Mouse (Mus musculus) neutrophil, adult 5-6 weeks (primary cell): Measurements from ENCODE around the gene Ranbp2. TPM values are rescaled to one million over a fixed set of nuclear protein-coding genes. Genes with fewer than 3 reads are reported as not detected.
A peak's percentile ranks its signal among the peaks of the same experiment; 100 is the strongest.

Experiments
- ATAC-seq: fragments of 151-379, 151-347 bp; 2 replicates; pipeline ENCODE4 v1.8.0; 2017; ENCODE audit warnings: mild to moderate bottlenecking, moderate TSS enrichment; ENCODE audit not compliant: insufficient number of reproducible peaks, poor library complexity, low FRiP score, severe bottlenecking; ENCODE audit errors: extremely low read depth
- total RNA-seq: library from RNA; stranded (forward); fragments of 200-1000 nt; gene quantifications from 2 replicates; pipeline ENCODE4 v1.2.3, GENCODE M21; 2017

The Ranbp2 gene
- 136 and 148 TPM in 2 replicates for total RNA-seq

GRCm38 (mm10) chr10:58446384-58447279, at the start of gene Ranbp2:
TSS of gene Ranbp2 (plus strand) at chr10:58446920.
- ATAC-seq: peak; percentile 83

GRCm38 (mm10) chr10:58398941-58399340, 47.8 kb upstream of the Ranbp2 start:
- ATAC-seq: no peak

- ATAC-seq: no peak
Observed at GRCm38 (mm10) chr10:58401838-58402237, 44.9 kb upstream of the Ranbp2 start.

GRCm38 (mm10) chr10:58404639-58405038, 42.1 kb upstream of the Ranbp2 start:
- no peak for ATAC-seq

GRCm38 (mm10) chr10:58405285-58405948, 41.3 kb upstream of the Ranbp2 start:
- ATAC-seq: no peak

GRCm38 (mm10) chr10:58405949-58406305, 40.8 kb upstream of the Ranbp2 start:
- no peak for ATAC-seq

- no peak for ATAC-seq
Observed at GRCm38 (mm10) chr10:58412331-58412730, 34.4 kb upstream of the Ranbp2 start.

DNA sequence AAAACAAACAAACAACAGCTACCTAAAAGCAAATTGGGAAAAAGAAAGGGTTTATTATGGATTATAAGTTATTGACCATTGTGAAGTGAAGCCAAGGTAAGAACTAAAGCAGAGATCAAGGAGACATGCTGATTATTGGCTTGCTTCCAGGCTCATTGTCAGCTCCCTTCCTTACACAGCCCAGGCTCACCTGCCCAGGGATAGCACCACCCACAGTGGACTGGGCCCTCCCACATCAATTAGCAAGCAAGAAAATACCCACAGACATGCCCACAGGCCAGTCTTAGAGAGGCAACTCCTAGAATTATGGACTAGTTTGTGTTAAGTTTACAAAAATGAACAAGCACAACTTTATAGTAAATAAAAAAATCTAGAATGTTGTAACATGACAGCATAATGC, 33.9 kb upstream of the Ranbp2 start:
- no peak for ATAC-seq

GRCm38 (mm10) chr10:58416702-58417101, 30.0 kb upstream of the Ranbp2 start:
- ATAC-seq: no peak

DNA sequence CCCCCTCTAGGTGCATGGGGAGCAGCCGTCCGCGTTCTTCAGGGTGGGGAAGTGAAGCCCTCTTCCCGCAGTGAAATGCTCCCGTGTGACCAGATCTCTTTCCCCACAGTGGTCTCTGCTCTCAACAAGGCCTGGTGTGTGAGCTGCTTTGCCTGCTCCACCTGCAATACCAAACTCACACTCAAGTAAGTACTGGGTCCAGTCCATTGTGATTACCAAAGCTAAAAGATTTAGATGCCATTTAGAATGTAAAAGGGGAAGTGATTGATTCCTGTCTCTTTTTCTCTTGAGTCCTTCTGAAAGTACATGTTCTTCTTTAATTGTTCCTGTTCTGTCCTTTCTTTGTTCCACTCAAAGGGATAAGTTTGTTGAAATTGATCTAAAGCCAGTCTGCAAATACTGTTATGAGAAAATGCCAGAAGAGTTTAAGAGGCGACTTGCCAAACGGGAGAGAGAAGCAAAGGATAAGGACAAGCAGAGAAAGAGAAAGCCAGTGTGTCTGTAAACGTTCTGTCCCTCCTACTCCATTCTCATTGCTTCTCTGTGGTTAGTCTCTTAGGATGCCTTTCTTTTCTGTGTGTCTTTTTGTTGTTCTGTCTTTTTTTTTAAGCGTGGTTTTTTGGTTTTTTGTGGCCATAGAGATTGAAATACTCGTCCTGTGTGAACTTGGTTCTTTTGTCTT, 28.3 kb upstream of the Ranbp2 start:
- ATAC-seq: no peak

DNA sequence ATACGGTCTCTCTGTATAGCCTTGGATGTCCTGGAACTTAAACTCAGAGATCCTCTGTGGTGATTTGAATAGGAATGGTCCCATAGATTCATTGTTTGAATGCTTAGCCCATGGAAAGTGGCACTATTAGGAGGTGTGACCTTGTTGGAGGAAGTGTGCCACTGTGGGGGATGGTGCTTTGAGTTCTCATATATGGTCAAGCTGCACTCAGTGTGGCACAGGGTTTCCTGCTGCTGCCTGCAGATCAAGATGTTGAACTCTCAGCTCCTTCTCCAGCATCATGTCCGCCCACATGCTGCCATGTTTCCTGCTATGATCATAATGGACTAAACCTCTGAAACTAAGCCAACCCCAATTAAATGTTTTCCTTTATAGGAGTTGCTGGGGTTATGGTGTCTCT, 18.8 kb upstream of the Ranbp2 start:
- no peak for ATAC-seq

DNA sequence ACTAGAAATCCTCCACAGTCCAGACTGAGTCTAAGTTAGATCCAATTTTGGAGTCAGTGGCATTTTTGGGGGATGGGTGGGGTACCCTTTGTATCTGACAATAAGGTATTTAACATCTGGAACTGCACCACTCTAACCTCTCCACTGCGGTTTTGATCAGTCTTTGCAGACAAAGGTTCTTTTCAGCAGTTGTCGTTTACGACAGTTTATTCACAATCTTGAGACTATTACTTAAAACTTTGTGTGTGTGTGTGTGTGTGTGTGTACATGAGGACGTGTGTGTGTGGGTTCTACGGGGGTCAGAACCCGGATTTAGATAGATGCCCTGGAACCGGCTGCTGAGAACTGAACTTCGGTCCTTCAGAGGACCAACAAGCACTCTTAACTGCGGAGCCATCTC, 870 bp upstream of the Ranbp2 start:
- no peak for ATAC-seq

GRCm38 (mm10) chr10:58447280-58447781, 611 bp downstream of the Ranbp2 start:
- ATAC-seq: peak; percentile 23

DNA sequence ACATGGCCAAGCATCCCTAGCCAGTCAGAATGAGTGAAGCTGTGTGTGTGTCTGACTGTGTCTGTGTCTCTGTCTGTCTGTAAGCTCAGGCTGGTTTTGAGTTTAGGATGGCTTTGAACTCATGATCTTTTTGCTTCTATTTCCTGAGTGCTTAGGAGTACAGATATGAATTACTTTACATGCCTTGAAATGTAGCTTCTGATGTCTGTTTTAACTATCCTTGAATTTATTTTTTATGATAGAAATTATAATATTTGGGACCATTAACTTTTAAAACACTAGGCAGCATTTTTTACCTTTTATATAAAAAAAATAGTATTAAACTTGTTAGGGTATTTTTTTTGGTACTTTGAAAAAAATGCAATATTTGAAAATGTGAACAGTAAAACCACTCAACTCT, 4.9 kb downstream of the Ranbp2 start:
- ATAC-seq: no peak

GRCm38 (mm10) chr10:58452185-58452584, 5.5 kb downstream of the Ranbp2 start:
- no peak for ATAC-seq

DNA sequence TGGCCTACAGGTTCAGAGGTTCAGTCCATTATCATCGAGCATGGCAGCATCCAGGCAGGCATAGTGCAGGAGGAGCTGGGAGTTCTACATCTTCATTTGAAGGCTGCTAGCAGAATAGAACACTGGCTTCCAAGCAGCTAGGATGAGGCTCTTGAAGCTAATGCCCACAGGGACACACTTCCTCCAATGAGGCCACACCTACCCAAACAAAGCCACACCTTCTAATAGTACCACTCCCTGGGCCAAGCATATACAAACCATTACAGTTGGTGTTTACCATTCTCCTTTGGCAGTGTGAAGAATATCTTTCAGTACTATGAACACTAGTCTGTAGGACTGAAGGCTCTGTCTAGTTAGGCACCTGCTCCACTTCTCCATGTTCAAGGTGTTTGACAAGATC, 13.2 kb downstream of the Ranbp2 start:
- ATAC-seq: no peak

DNA sequence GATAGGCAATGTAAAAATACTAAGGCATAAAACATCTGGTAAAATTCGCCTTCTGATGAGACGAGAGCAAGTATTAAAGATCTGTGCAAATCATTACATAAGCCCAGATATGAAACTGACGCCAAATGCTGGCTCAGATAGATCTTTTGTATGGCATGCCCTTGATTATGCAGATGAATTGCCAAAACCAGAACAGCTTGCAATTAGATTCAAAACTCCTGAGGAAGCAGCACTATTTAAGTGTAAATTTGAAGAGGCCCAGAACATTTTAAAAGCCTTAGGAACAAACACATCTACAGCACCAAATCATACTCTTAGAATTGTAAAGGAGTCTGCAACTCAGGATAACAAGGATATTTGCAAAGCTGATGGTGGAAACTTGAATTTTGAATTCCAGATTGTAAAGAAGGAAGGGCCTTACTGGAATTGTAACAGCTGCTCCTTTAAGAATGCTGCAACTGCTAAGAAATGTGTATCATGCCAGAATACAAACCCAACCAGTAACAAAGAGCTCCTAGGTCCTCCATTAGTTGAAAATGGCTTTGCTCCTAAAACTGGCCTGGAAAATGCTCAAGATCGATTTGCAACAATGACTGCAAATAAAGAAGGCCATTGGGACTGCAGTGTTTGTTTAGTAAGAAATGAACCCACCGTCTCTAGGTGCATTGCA, 30.5 kb downstream of the Ranbp2 start:
- ATAC-seq: no peak

GRCm38 (mm10) chr10:58478071-58478578, 31.4 kb downstream of the Ranbp2 start:
- no peak for ATAC-seq

- no peak for ATAC-seq
Observed at GRCm38 (mm10) chr10:58479954-58480490, 33.3 kb downstream of the Ranbp2 start.
